Mouse (Mus musculus) urinary bladder, postnatal 25 days (tissue): Measurements from ENCODE around the gene Dimt1.
"Not testable (repeated sequence)": the region's sequence is repeated elsewhere in the genome, so short reads cannot be mapped to it uniquely, and the experiment has no call there.

Experiments used
- DNase-seq: peaks from one replicate; pipeline ENCODE4 v3.0.0; 2022; ENCODE audit warnings: low spot score

Gene Dimt1

DNA sequence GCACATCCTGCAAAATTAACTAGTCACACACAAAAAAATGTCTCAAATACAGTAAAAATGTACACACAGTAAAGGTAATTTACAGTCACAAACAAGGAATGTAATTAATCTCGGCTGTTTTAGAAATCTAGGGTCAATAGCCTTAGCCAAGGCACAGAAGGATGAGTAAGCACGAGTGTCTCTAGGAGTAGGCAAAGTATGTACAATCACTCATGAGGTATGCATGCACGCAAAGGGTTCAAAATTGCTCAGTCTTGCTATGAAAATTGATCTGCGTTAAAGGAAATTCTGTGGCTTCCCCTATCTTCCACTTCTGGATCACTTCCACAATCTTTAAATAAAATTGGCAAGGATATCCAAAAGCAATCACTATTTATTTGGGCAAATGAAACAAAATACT, 14.6 kb downstream of the Dimt1 start:
- DNase-seq = no peak

DNA sequence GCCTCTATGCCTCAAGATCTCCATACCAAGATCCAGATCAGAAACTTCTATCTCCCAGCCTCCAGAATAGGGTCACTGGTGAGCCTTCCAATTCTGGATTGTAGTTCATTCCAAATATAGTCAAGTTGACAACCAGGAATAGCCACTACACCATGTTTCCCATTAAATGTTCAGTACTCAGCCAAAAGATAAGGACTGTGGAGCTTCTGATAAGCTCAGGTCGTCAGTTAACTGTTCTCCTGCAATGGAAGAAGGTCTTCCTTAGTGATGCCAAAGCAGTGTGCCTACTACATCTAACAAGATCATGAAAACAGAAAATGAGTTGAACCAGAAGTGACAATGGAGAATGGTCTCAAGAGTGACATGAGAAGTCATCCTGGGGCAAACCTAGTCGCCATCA, 50.0 kb downstream of the Dimt1 start:
- DNase-seq = no peak

- DNase-seq = not testable (repeated sequence)
Observed at GRCm38 (mm10) chr13:106997557-106997956, 50.6 kb downstream of the Dimt1 start.

DNA sequence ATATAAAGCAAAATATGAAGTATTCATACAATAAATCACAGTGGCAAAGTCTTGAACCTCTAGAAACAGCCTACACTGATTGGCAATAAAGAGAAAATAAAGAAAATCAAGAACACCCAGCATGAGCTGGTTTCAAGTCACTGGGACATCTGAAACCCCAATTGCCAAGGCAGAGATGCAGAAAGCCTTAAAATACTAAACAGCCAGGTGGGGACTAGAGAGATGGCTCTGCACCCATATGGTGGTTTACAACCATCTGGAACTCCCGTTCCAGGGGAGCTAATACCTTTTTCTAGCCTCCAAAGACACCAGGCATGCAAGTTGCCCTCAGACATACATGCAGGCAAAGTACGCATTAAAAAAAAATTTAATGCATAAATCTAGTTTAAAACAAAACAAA, 51.1 kb downstream of the Dimt1 start:
- DNase-seq = no peak

DNA sequence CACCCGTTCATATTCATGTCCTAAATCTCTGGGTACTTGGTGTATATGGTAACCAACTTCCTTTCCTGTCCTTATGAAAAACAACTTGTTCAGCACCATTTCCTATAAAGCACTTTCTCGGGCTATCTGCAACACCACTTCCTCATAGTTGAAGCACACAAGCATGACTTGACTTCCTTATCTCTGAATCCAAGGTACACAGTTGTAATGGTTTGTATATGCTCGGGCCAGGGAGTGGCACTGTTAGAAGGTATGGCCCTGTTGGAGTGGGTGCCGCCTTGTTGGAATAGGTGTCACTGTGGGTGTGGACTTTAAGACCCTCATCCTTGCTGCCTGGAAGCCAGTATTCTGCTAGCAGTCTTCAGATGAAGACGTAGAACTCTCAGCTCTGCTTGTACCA, 51.7 kb downstream of the Dimt1 start:
- peak; percentile 8 for DNase-seq

DNA sequence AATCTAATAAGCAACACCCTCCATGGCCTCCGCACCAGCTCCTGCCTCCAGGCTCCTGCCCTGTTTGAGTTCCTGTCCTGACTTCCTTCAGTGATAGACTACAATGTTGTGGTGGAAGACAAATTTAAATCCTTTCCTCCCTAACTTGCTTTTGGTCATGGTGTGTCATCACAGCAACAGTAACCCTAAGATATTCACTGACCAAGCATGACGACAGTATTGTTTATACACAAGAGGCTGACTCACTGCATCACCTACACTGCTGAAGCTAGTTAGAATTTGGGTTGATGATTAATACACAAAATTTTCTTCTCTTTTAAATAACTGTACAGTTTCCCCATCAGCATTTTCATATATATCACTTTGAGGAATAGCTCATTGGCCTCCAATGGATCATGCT, 56.3 kb downstream of the Dimt1 start:
- DNase-seq = no peak

GRCm38 (mm10) chr13:107008174-107008573, 61.2 kb downstream of the Dimt1 start:
- DNase-seq = no peak
